Mouse (Mus musculus) stomach, postnatal 0 days (tissue): ENCODE measurements around the gene Cd4.

Experiments
- CTCF ChIP-seq: IDR thresholded peaks from 2 replicates; pipeline ENCODE4 v1.5.1; 2016; ENCODE audit warnings: antibody characterized with exemption, low read depth, mild to moderate bottlenecking, moderate library complexity
- EP300 ChIP-seq: optimal IDR thresholded peaks from 2 replicates; pipeline ENCODE3; 2016; ENCODE audit warnings: antibody characterized with exemption

GRCm38 (mm10) chr6:124828868-124829798, 58.9 kb downstream of the Cd4 start, which contains the start of the genes Usp5 and Cdca3:
- no peak for TF ChIP-seq EP300
- peak; percentile 46 for TF ChIP-seq CTCF
